Mouse (Mus musculus): Measurements from ENCODE around the gene Setd4. TPM values are rescaled to one million over a fixed set of nuclear protein-coding genes. Genes with fewer than 3 reads are reported as not detected.
A peak's percentile ranks its signal among the peaks of the same experiment; 100 is the strongest.

The Setd4 gene
- polyA plus RNA-seq, 1 experiment from 2014 or later = 15.0 TPM

DNA sequence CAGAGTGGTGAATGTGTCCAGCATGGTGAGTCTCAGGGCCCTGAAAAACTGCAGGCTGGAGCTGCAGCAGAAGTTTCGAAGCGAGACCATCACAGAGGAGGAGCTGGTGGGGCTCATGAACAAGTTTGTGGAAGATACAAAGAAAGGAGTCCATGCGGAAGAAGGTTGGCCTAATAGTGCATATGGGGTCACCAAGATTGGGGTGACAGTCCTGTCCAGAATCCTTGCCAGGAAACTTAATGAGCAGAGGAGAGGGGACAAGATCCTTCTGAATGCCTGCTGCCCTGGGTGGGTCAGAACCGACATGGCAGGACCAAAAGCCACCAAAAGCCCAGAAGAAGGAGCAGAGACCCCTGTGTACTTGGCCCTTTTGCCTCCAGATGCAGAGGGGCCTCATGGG is 5.9 kb upstream of the Setd4 start:
- no peak overlapping the region for H3K27ac ChIP-seq
- no peak overlapping the region for H3K9ac ChIP-seq
- peaks cover 26% of the 10 kb centered on the region for H3K36me3 ChIP-seq (replicated peaks; ENCODE audit: control insufficient read depth, insufficient read depth)
- 100% methylated on average over 4 of the region's 4 CpGs for WGBS
- no peak overlapping the region for H3K4me2 ChIP-seq (replicated peaks)
- H3K4me3 ChIP-seq (replicated peaks; ENCODE audit: low read length) = no peak overlapping the region
- H3K4me1 ChIP-seq (replicated peaks; ENCODE audit: control insufficient read depth, insufficient read depth, low read length) = peaks cover 18% of the 10 kb centered on the region
- DNase-seq (ENCODE audit: low spot score) (no peak), ATAC-seq (ENCODE audit: low FRiP score) (no peak)
- H3K27me3 ChIP-seq (ENCODE audit: control insufficient read depth, insufficient read depth, low read length) = no peaks in the 10 kb centered on the region
- no peaks in the 10 kb centered on the region for H3K9me3 ChIP-seq (ENCODE audit: control insufficient read depth, low read length)

DNA sequence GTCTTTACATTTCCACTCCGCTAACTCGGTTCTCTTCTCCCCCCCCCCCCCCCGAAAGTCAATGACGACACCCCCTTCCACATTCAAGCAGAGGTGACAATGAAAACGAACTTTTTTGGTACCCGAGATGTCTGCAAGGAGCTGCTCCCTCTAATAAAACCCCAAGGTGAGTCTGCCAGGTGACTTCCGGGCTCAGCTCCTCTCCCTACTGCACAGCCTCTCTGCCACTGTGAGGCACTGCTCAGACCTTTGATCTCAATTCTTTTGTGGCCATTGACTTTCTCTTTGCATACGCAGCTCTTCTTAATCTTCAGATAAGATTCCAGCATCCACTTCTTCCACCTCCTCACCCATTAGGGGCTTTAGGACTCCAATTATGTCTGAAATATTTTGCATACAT is 4.9 kb upstream of the Setd4 start:
- Histone ChIP-seq H3K9me3 (ENCODE audit: control insufficient read depth, low read length) (no peaks in the 10 kb centered on the region), H3K27ac (no peak overlapping the region), H3K27me3 (ENCODE audit: control insufficient read depth, insufficient read depth, low read length) (no peaks in the 10 kb centered on the region), H3K4me3 (replicated peaks; ENCODE audit: low read length) (peak overlapping the region; percentile 55), H3K4me2 (replicated peaks) (peak overlapping the region; percentile 63), H3K4me1 (replicated peaks; ENCODE audit: control insufficient read depth, insufficient read depth, low read length) (peaks cover 23% of the 10 kb centered on the region), H3K36me3 (replicated peaks; ENCODE audit: control insufficient read depth, insufficient read depth) (peaks cover 26% of the 10 kb centered on the region), H3K9ac (peak overlapping the region; percentile 71)
- ATAC-seq (ENCODE audit: low FRiP score) (no peak), DNase-seq (ENCODE audit: low spot score) (no peak)
- WGBS = 75% methylated on average over 8 of the region's 8 CpGs

DNA sequence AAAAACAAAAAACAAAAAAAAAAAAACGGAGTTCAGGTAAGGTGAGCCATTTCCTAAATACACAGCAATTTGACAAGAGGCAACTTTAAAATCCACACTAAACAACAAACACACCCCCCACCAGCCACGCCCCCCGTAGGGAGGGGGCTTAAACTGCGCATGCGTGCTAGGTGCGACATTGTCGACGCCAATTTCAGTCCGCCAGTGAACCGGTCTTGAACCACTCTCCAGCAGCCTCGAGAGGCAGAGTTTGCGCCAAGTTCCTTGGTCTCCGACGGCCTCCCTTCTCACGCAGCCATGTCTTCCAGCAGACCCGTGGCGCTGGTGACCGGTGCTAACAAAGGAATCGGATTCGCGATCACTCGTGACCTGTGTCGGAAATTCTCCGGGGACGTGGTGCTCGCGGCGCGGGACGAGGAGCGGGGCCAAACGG is 3.8 kb upstream of the Setd4 start:
- Histone ChIP-seq H3K9me3 (ENCODE audit: control insufficient read depth, low read length) (no peaks in the 10 kb centered on the region), H3K36me3 (replicated peaks; ENCODE audit: control insufficient read depth, insufficient read depth) (peaks cover 26% of the 10 kb centered on the region), H3K9ac (peak overlapping the region; percentile 71), H3K4me2 (replicated peaks) (peak overlapping the region; percentile 63), H3K4me1 (replicated peaks; ENCODE audit: control insufficient read depth, insufficient read depth, low read length) (peaks cover 23% of the 10 kb centered on the region), H3K4me3 (replicated peaks; ENCODE audit: low read length) (peak overlapping the region; percentile 55), H3K27ac (peak overlapping the region; percentile 75), H3K27me3 (ENCODE audit: control insufficient read depth, insufficient read depth, low read length) (no peaks in the 10 kb centered on the region)
- under 1% methylated on average over 32 of the region's 32 CpGs for WGBS
- DNase-seq (ENCODE audit: low spot score) (peak; percentile 92), ATAC-seq (ENCODE audit: low FRiP score) (peak; percentile 37)

DNA sequence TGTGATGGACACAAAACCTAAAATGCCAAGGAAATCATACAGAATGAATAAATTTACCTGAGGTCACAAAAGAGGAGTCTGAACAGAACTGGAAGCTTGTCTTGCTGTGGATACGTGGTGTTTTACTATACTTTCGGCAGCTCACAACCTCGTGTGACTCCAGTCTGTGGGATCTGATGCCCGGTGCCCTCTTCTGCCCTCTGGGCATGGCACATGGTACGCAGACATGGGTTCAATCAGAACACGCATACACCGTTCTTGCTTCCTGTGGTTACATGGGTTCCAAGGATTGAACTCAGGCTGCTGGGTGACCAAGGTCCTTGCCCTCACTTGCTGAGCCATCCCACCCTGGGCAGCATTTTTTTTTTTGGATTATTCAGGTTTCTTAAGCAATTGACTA is 2.3 kb upstream of the Setd4 start:
- Histone ChIP-seq H3K27ac (no peak overlapping the region), H3K27me3 (ENCODE audit: control insufficient read depth, insufficient read depth, low read length) (no peaks in the 10 kb centered on the region), H3K9ac (no peak overlapping the region), H3K4me3 (replicated peaks; ENCODE audit: low read length) (no peak overlapping the region), H3K4me2 (replicated peaks) (no peak overlapping the region), H3K4me1 (replicated peaks; ENCODE audit: control insufficient read depth, insufficient read depth, low read length) (peaks cover 23% of the 10 kb centered on the region), H3K9me3 (ENCODE audit: control insufficient read depth, low read length) (no peaks in the 10 kb centered on the region), H3K36me3 (replicated peaks; ENCODE audit: control insufficient read depth, insufficient read depth) (peaks cover 12% of the 10 kb centered on the region)
- ATAC-seq (ENCODE audit: low FRiP score) (no peak), DNase-seq (ENCODE audit: low spot score) (no peak)
- 88% methylated on average over 7 of the region's 7 CpGs for whole genome bisulfite sequencing

DNA sequence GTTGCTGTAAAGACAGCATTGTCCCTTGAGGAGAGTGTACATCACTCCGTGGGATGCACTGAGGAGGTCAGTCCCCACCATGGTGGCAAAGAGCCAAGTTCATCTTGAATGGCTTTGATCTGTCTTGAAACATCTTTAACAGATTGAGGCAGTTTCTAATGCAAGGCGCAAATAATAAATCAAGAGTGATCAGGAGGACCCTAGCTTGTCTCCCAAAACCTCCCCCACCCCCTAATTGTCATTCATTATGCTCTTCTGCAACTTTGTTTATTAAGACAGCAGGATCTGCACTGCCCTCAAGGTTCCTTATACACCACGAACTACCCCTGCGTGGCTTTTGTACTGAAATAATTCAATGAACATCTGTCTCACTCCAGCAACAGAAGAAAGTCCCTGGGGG is 1.7 kb upstream of the Setd4 start, which contains the start of gene Cbr1:
Gene Cbr1, plus strand, starts transcription at position 301 of the 400 bp plus-strand sequence.
- Histone ChIP-seq H3K4me1 (replicated peaks; ENCODE audit: control insufficient read depth, insufficient read depth, low read length) (peaks cover 23% of the 10 kb centered on the region), H3K9me3 (ENCODE audit: control insufficient read depth, low read length) (no peaks in the 10 kb centered on the region), H3K4me2 (replicated peaks) (peak within 1 kb of the TSS; percentile 82), H3K9ac (peak within 1 kb of the TSS; percentile 80), H3K36me3 (replicated peaks; ENCODE audit: control insufficient read depth, insufficient read depth) (peaks cover 9% of the 10 kb centered on the region), H3K27ac (peak within 1 kb of the TSS; percentile 93), H3K4me3 (replicated peaks; ENCODE audit: low read length) (peak within 1 kb of the TSS; percentile 63), H3K27me3 (ENCODE audit: control insufficient read depth, insufficient read depth, low read length) (no peaks in the 10 kb centered on the region)
- DNase-seq (ENCODE audit: low spot score) = no peak
- WGBS = 50% methylated on average over 4 of the region's 4 CpGs
- no peak for ATAC-seq (ENCODE audit: low FRiP score)

DNA sequence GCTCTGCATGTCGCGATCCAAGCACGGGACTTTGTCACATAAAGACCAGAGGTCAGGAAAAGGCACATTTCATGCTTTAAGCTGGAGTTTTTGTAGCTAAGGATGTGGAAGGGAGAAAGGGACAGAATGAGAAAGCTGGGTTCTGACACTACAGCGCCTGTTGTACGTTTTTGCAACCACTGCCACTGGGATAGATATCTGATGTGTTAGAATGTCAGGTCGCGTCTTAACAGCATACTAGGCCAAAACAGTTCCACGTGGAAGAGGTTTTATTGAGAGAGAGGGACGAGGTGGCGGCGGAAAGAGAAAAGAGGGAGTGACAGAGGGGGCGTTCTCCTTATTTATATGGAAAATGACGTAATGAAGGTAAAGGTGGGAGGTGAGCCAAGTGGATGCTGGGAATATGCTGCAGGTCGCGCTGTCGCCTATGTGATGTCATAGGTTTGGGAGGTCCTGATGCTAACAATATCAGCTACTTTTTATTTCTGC is 662 bp upstream of the Setd4 start:
- H3K36me3 ChIP-seq (replicated peaks; ENCODE audit: control insufficient read depth, insufficient read depth) = peaks cover 4% of the 10 kb centered on the region; the same call in 1 of the 2 replicates
- H3K4me1 ChIP-seq (replicated peaks; ENCODE audit: control insufficient read depth, insufficient read depth, low read length) = peaks cover 23% of the 10 kb centered on the region
- no peaks in the 10 kb centered on the region for H3K27me3 ChIP-seq (ENCODE audit: control insufficient read depth, insufficient read depth, low read length)
- H3K4me3 ChIP-seq (replicated peaks; ENCODE audit: low read length) = peak overlapping the region; percentile 63
- peak overlapping the region; percentile 93 for H3K27ac ChIP-seq
- no peaks in the 10 kb centered on the region for H3K9me3 ChIP-seq (ENCODE audit: control insufficient read depth, low read length)
- WGBS = 2% methylated on average over 16 of the region's 16 CpGs
- peak; percentile 80 for DNase-seq (ENCODE audit: low spot score)
- H3K4me2 ChIP-seq (replicated peaks) = peak overlapping the region; percentile 82
- no peak for ATAC-seq (ENCODE audit: low FRiP score)
- H3K9ac ChIP-seq = peak overlapping the region; percentile 80

DNA sequence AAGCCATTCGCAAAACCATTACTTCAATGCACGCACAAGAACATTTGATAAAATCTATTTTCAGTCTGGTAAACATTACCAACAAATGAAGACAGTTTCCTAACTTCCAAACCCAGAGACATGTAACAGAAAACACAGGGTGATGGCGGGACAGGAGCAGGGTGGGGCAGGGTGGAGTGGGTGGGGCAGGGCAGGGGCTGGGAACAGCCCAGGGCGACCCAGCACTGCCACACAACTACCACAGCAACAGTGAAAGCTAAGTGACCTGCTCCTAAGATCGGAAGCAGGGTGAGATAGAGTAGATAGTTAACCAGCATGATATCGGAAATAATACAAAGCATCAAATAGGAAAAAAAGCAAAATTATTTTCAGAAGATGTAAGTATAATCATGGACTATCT is 4.4 kb downstream of the Setd4 start:
- Histone ChIP-seq H3K4me3 (replicated peaks; ENCODE audit: low read length) (no peak overlapping the region), H3K4me1 (replicated peaks; ENCODE audit: control insufficient read depth, insufficient read depth, low read length) (peaks cover 2% of the 10 kb centered on the region; the same call in 1 of the 2 replicates), H3K9me3 (ENCODE audit: control insufficient read depth, low read length) (no peaks in the 10 kb centered on the region), H3K4me2 (replicated peaks) (no peak overlapping the region), H3K27me3 (ENCODE audit: control insufficient read depth, insufficient read depth, low read length) (no peaks in the 10 kb centered on the region), H3K9ac (no peak overlapping the region), H3K27ac (no peak overlapping the region), H3K36me3 (replicated peaks; ENCODE audit: control insufficient read depth, insufficient read depth) (peaks cover 20% of the 10 kb centered on the region)
- ATAC-seq (ENCODE audit: low FRiP score) (no peak), DNase-seq (ENCODE audit: low spot score) (no peak)
- 95% methylated on average over 6 of the region's 6 CpGs for WGBS

DNA sequence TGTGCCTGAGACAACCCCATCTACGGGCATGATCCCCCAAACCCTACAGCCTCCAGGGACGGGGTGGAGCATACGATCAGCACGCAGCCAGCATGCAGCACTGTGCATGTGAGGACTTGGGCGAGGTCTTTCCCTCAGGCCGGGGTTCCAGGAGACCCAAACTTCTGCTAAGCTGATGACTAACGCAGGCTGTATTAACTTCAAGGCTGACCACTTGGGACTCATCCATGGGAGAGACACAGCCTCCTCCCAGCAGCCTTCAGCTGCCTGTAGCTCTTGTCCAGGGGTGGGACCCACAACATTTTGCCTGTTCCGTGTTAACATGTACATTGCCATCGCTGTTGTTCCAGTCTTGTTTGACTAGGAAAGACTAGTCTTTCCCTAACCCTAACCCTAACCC is 6.3 kb downstream of the Setd4 start:
- H3K4me3 ChIP-seq (replicated peaks; ENCODE audit: low read length) = no peak overlapping the region

DNA sequence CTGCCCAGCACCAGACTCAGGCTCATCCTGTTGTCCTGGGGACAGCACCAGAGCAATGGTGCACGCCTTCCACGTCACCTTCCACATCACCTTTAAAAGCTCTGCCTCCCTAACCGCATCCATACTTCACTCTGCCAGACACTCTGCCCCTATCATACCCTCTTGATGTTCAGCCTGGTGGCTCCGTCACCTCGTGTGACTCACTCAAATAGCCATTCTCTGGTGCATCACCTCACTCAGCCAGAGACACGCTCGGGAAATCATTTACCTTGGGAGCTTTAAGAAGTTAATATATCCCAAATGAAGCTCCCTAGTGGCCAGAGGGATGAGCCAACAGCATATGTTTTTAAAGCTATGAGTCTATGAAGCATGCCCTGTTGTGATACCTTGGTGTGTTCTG is 7.1 kb downstream of the Setd4 start:
- Histone ChIP-seq H3K4me3 (replicated peaks; ENCODE audit: low read length) (no peak overlapping the region), H3K9me3 (ENCODE audit: control insufficient read depth, low read length) (no peaks in the 10 kb centered on the region), H3K27me3 (ENCODE audit: control insufficient read depth, insufficient read depth, low read length) (no peaks in the 10 kb centered on the region), H3K27ac (no peak overlapping the region), H3K4me1 (replicated peaks; ENCODE audit: control insufficient read depth, insufficient read depth, low read length) (no peaks in the 10 kb centered on the region), H3K4me2 (replicated peaks) (no peak overlapping the region), H3K36me3 (replicated peaks; ENCODE audit: control insufficient read depth, insufficient read depth) (peaks cover 27% of the 10 kb centered on the region), H3K9ac (no peak overlapping the region)
- DNase-seq (ENCODE audit: low spot score) (no peak), ATAC-seq (ENCODE audit: low FRiP score) (no peak)
- WGBS = 92% methylated on average over 7 of the region's 7 CpGs

More for the DNA sequence above, 6.3 kb downstream of the Setd4 start:
- DNase-seq (ENCODE audit: low spot score) = no peak
- Histone ChIP-seq H3K4me2 (replicated peaks) (no peak overlapping the region), H3K4me1 (replicated peaks; ENCODE audit: control insufficient read depth, insufficient read depth, low read length) (no peaks in the 10 kb centered on the region), H3K27ac (no peak overlapping the region), H3K9ac (no peak overlapping the region), H3K9me3 (ENCODE audit: control insufficient read depth, low read length) (no peaks in the 10 kb centered on the region), H3K27me3 (ENCODE audit: control insufficient read depth, insufficient read depth, low read length) (no peaks in the 10 kb centered on the region), H3K36me3 (replicated peaks; ENCODE audit: control insufficient read depth, insufficient read depth) (peaks cover 27% of the 10 kb centered on the region)
- ATAC-seq (ENCODE audit: low FRiP score) = no peak
- 96% methylated on average over 9 of the region's 9 CpGs for WGBS

DNA sequence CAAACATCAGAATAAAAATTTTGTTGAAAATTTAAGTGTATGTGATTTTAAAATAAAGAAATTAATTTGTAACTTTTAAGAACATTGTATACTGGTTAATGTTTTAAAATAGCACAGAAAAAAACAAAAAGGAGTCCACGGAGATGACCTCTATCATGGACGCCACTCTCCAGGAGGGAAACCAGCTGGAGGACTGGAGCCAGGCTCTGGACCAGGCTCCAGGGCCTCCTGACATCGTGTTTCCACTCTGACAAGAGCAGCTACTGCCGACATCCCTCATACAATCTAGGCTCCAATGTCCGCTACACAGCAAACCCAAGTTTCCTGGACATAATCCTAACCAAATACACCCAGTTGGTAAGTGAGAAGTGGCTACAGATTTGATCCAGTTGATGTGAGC is 8.1 kb downstream of the Setd4 start:
- H3K9ac ChIP-seq = no peak overlapping the region
- no peaks in the 10 kb centered on the region for H3K27me3 ChIP-seq (ENCODE audit: control insufficient read depth, insufficient read depth, low read length)
- peaks cover 35% of the 10 kb centered on the region for H3K36me3 ChIP-seq (replicated peaks; ENCODE audit: control insufficient read depth, insufficient read depth)
- no peak overlapping the region for H3K27ac ChIP-seq
- H3K4me3 ChIP-seq (replicated peaks; ENCODE audit: low read length) = no peak overlapping the region
- DNase-seq (ENCODE audit: low spot score) (no peak), ATAC-seq (ENCODE audit: low FRiP score) (no peak)
- 93% methylated on average over 5 of the region's 5 CpGs for WGBS
- no peaks in the 10 kb centered on the region for H3K4me1 ChIP-seq (replicated peaks; ENCODE audit: control insufficient read depth, insufficient read depth, low read length)
- no peaks in the 10 kb centered on the region for H3K9me3 ChIP-seq (ENCODE audit: control insufficient read depth, low read length)
- no peak overlapping the region for H3K4me2 ChIP-seq (replicated peaks)

All from hindbrain, embryonic 14.5 days (tissue).